Mouse (Mus musculus): Measurements from ENCODE around the gene Clic4.

DNA sequence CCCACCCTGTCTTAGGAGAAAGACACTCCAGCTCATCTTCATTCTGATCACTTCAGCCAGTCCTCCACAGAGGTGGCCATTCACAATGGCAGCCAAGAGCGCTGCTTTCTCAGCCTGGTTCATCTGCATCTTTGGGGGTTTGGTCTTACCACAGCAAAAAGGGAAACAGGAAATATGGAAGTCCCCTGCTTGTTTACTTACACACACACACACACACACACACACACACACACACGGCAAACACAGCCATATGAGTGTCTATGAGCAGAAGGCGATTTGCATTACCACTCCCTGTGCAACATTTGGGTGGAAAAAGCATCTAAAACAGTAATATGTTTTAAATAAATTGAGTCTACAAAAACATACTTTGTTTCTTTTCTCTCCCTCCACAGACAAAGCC lies 32.3 kb downstream of the Clic4 start:
- no peak for TF ChIP-seq EP300 (IDR thresholded peaks at IDR 0.05)
- TF ChIP-seq CTCF (IDR thresholded peaks at IDR 0.05) = no peak
